Mouse (Mus musculus): ENCODE measurements around the gene Sema4g. TPM values are rescaled to one million over a fixed set of nuclear protein-coding genes. Genes with fewer than 3 reads are reported as not detected.

Gene Sema4g
- total RNA-seq, 2 experiments from 2014 or later = 19.1 to 20.8 TPM

GRCm38 (mm10) chr19:45003740-45004516, 15.0 kb downstream of the Sema4g start:
- DNase-seq (ENCODE audit: low spot score in 2 of 2) = no peak

GRCm38 (mm10) chr19:45005444-45005843, 16.5 kb downstream of the Sema4g start, which contains the start of gene Twnk:
Twnk (plus strand) TSS chr19:45005663.
- no peak for DNase-seq (ENCODE audit: low spot score in 2 of 2)

- DNase-seq (ENCODE audit: low spot score in 2 of 2) = peak; percentile 94 to 96
Measured at GRCm38 (mm10) chr19:45005957-45006712, 17.2 kb downstream of the Sema4g start, which contains the start of gene Mrpl43. Mrpl43 (minus strand) TSS chr19:45006442.

- no peak for DNase-seq (ENCODE audit: low spot score in 2 of 2)
Measured at GRCm38 (mm10) chr19:45007021-45007420, 18.1 kb downstream of the Sema4g start.

- DNase-seq (ENCODE audit: low spot score in 2 of 2) = no peak
Measured at GRCm38 (mm10) chr19:45007425-45008191, 18.7 kb downstream of the Sema4g start.

GRCm38 (mm10) chr19:45010646-45011045, 21.7 kb downstream of the Sema4g start:
- no peak for DNase-seq (ENCODE audit: low spot score in 2 of 2)

GRCm38 (mm10) chr19:45012219-45012618, 23.3 kb downstream of the Sema4g start:
- no peak for DNase-seq (ENCODE audit: low spot score in 2 of 2)

GRCm38 (mm10) chr19:45012636-45013035, 23.7 kb downstream of the Sema4g start:
- peak in 1 of 2 experiments; percentile 60 for DNase-seq (ENCODE audit: low spot score in 2 of 2)

- DNase-seq (ENCODE audit: low spot score in 2 of 2) = no peak
Measured at GRCm38 (mm10) chr19:45013581-45014225, 24.8 kb downstream of the Sema4g start.

GRCm38 (mm10) chr19:45014335-45014971, 25.6 kb downstream of the Sema4g start, which contains the start of gene Lzts2:
Lzts2 (plus strand) TSS chr19:45014414.
- no peak for DNase-seq (ENCODE audit: low spot score in 2 of 2)

GRCm38 (mm10) chr19:45014981-45015402, 26.1 kb downstream of the Sema4g start:
- no peak for DNase-seq (ENCODE audit: low spot score in 2 of 2)

GRCm38 (mm10) chr19:45015518-45016281, 26.8 kb downstream of the Sema4g start:
- DNase-seq (ENCODE audit: low spot score in 2 of 2) = no peak

GRCm38 (mm10) chr19:45016341-45017215, 27.7 kb downstream of the Sema4g start:
- peak in 1 of 2 experiments; percentile 62 for DNase-seq (ENCODE audit: low spot score in 2 of 2)

- DNase-seq (ENCODE audit: low spot score in 2 of 2) = peak in 1 of 2 experiments; percentile 77
Measured at GRCm38 (mm10) chr19:45017216-45017771, 28.4 kb downstream of the Sema4g start.

- peak; percentile 67 to 78 for DNase-seq (ENCODE audit: low spot score in 2 of 2)
Measured at GRCm38 (mm10) chr19:45017909-45018308, 29.0 kb downstream of the Sema4g start.

- no peak for DNase-seq (ENCODE audit: low spot score in 2 of 2)
Measured at GRCm38 (mm10) chr19:45018351-45018831, 29.5 kb downstream of the Sema4g start.

GRCm38 (mm10) chr19:45020348-45020747, 31.4 kb downstream of the Sema4g start:
- no peak for DNase-seq (ENCODE audit: low spot score in 2 of 2)

- no peak for DNase-seq (ENCODE audit: low spot score in 2 of 2)
Measured at GRCm38 (mm10) chr19:45021362-45021761, 32.5 kb downstream of the Sema4g start.
